In genomic region chr1:37427144-37427875, GRCm38 (mm10) we compare ENCODE assay signal across 1 mouse cellular context.
A peak's percentile ranks its signal among the peaks of the same experiment; 100 is the strongest.
TF ChIP-seq lines count a peak whose summit lies in the region.

No protein-coding gene starts in this region.

TF ChIP-seq in MEL, 35 proteins besides CTCF, POLR2A, EP300 and RAD21 (continued from another document):
- TF ChIP-seq TAL1 (IDR thresholded peaks at IDR 0.05; ENCODE audit: low read length) (no peak), CHD2 (IDR thresholded peaks at IDR 0.05; ENCODE audit: low read length) (no peak), RCOR1 (IDR thresholded peaks at IDR 0.05; ENCODE audit: low read depth, low read length) (peak; percentile 64), JUND (IDR thresholded peaks at IDR 0.05; ENCODE audit: low read depth, low read length) (no peak)
